Mouse (Mus musculus) kidney, adult 18-20 months (tissue): Measurements from ENCODE around the gene Th.
A peak's percentile ranks its signal among the peaks of the same experiment; 100 is the strongest.

Experiments
- DNase-seq: peaks from one replicate; pipeline ENCODE4 v3.0.0; 2021

Gene Th

GRCm38 (mm10) chr7:142931028-142931427 lies at the start of gene Th:
TSS of gene Th (minus strand) at chr7:142931128.
- no peak for DNase-seq

GRCm38 (mm10) chr7:142968809-142969511 lies 38.0 kb upstream of the Th start, which contains the start of gene Ascl2:
TSS of gene Ascl2 (minus strand) at chr7:142969264.
- peak; percentile 3 for DNase-seq

- DNase-seq = peak; percentile 45
These were observed 37.2 kb upstream of the Th start for GRCm38 (mm10) chr7:142967884-142968808.

- peak; percentile 17 for DNase-seq
These were observed 36.5 kb upstream of the Th start for GRCm38 (mm10) chr7:142967414-142967883.

GRCm38 (mm10) chr7:142959752-142960151 lies 28.8 kb upstream of the Th start:
- DNase-seq = no peak

- no peak for DNase-seq
These were observed 27.9 kb upstream of the Th start for GRCm38 (mm10) chr7:142958817-142959216.

- DNase-seq = no peak
These were observed 25.1 kb upstream of the Th start for GRCm38 (mm10) chr7:142956018-142956417.

- no peak for DNase-seq
These were observed 18.6 kb upstream of the Th start for GRCm38 (mm10) chr7:142949568-142949967.

- DNase-seq = no peak
These were observed 6.7 kb upstream of the Th start for GRCm38 (mm10) chr7:142937631-142938030.

- DNase-seq = no peak
These were observed 4.8 kb upstream of the Th start for GRCm38 (mm10) chr7:142935708-142936107.

- no peak for DNase-seq
These were observed 1.5 kb upstream of the Th start for GRCm38 (mm10) chr7:142932469-142932868.

- DNase-seq = no peak
These were observed 1.4 kb downstream of the Th start for GRCm38 (mm10) chr7:142929516-142929915.

- DNase-seq = no peak
These were observed 3.6 kb downstream of the Th start for GRCm38 (mm10) chr7:142927293-142927692.

GRCm38 (mm10) chr7:142918641-142919628 lies 12.0 kb downstream of the Th start:
- DNase-seq = peak; percentile 85

- no peak for DNase-seq
These were observed 13.3 kb downstream of the Th start for GRCm38 (mm10) chr7:142917659-142918058.

- DNase-seq = peak; percentile 8
These were observed 14.8 kb downstream of the Th start for GRCm38 (mm10) chr7:142916178-142916577.

GRCm38 (mm10) chr7:142911682-142912081 lies 19.2 kb downstream of the Th start:
- DNase-seq = no peak

- DNase-seq = no peak
These were observed 20.8 kb downstream of the Th start for GRCm38 (mm10) chr7:142910104-142910503.

- DNase-seq = no peak
These were observed 21.3 kb downstream of the Th start for GRCm38 (mm10) chr7:142909622-142910021.

- no peak for DNase-seq
These were observed 25.3 kb downstream of the Th start for GRCm38 (mm10) chr7:142905606-142906005.

- DNase-seq = no peak
These were observed 26.6 kb downstream of the Th start for GRCm38 (mm10) chr7:142904331-142904730.

- DNase-seq = no peak
These were observed 28.0 kb downstream of the Th start for GRCm38 (mm10) chr7:142902931-142903330.

GRCm38 (mm10) chr7:142901774-142902173 lies 29.2 kb downstream of the Th start:
- DNase-seq = no peak
